Mouse (Mus musculus): ENCODE results near the gene Kprp. TPM values are rescaled to one million over a fixed set of nuclear protein-coding genes. Genes with fewer than 3 reads are reported as not detected.
"Not testable (repeated sequence)": the region's sequence is repeated elsewhere in the genome, so short reads cannot be mapped to it uniquely, and the experiment has no call there.

Gene Kprp
- polyA plus RNA-seq (2015; fragmentation: Nextera tagmentation; extraction: Ambion mirVana) = not detected in 2 replicates

GRCm38 (mm10) chr3:92827108-92827507, at the start of gene Kprp:
Gene Kprp (minus strand): TSS chr3:92827247.
- no peak within 1 kb of the TSS for H3K4me2 ChIP-seq (ENCODE audit: low read length)
- H3K36me3 ChIP-seq (ENCODE audit: control insufficient read depth, insufficient read depth, low read length) = no peaks in the 10 kb centered on the region
- WGBS = 64% methylated on average over 1 of the region's 1 CpGs
- H3K4me3 ChIP-seq (ENCODE audit: low read length) = no peak within 1 kb of the TSS
- no peaks in the 10 kb centered on the region for H3K4me1 ChIP-seq (ENCODE audit: control insufficient read depth, insufficient read depth, low read depth, low read length)
- H3K27ac ChIP-seq (ENCODE audit: low read depth, low read length) = no peak within 1 kb of the TSS
- no peaks in the 10 kb centered on the region for H3K27me3 ChIP-seq (replicated peaks; ENCODE audit: control insufficient read depth, insufficient read depth, low read length)
- no peaks in the 10 kb centered on the region for H3K9me3 ChIP-seq (ENCODE audit: control insufficient read depth, low read length)
- ATAC-seq = no peak
- H3K9ac ChIP-seq (ENCODE audit: low read depth, low read length) = no peak within 1 kb of the TSS

- no peak for ATAC-seq
- Histone ChIP-seq H3K27ac (ENCODE audit: low read depth, low read length) (no peak overlapping the region), H3K36me3 (ENCODE audit: control insufficient read depth, insufficient read depth, low read length) (no peaks in the 10 kb centered on the region), H3K9ac (ENCODE audit: low read depth, low read length) (no peak overlapping the region), H3K9me3 (ENCODE audit: control insufficient read depth, low read length) (no peaks in the 10 kb centered on the region), H3K27me3 (replicated peaks; ENCODE audit: control insufficient read depth, insufficient read depth, low read length) (no peaks in the 10 kb centered on the region), H3K4me1 (ENCODE audit: control insufficient read depth, insufficient read depth, low read depth, low read length) (no peaks in the 10 kb centered on the region), H3K4me3 (ENCODE audit: low read length) (no peak overlapping the region), H3K4me2 (ENCODE audit: low read length) (no peak overlapping the region)
- whole genome bisulfite sequencing = 88% methylated on average over 3 of the region's 3 CpGs
These were observed 47.1 kb upstream of the Kprp start for GRCm38 (mm10) chr3:92874180-92874579.

- no peaks in the 10 kb centered on the region for H3K36me3 ChIP-seq (ENCODE audit: control insufficient read depth, insufficient read depth, low read length)
- H3K9me3 ChIP-seq (ENCODE audit: control insufficient read depth, low read length) = no peaks in the 10 kb centered on the region
- H3K9ac ChIP-seq (ENCODE audit: low read depth, low read length) = no peak within 1 kb of the TSS
- H3K27me3 ChIP-seq (replicated peaks; ENCODE audit: control insufficient read depth, insufficient read depth, low read length) = no peaks in the 10 kb centered on the region
- 86% methylated on average over 4 of the region's 4 CpGs for WGBS
- no peak within 1 kb of the TSS for H3K27ac ChIP-seq (ENCODE audit: low read depth, low read length)
- no peak within 1 kb of the TSS for H3K4me2 ChIP-seq (ENCODE audit: low read length)
- no peak for ATAC-seq
- no peak within 1 kb of the TSS for H3K4me3 ChIP-seq (ENCODE audit: low read length)
- H3K4me1 ChIP-seq (ENCODE audit: control insufficient read depth, insufficient read depth, low read depth, low read length) = no peaks in the 10 kb centered on the region
These were observed 43.1 kb upstream of the Kprp start, which contains the start of gene 2310050C09Rik for GRCm38 (mm10) chr3:92870116-92870515. Gene 2310050C09Rik (minus strand): TSS chr3:92870216.

GRCm38 (mm10) chr3:92851186-92851585, 24.1 kb upstream of the Kprp start, which contains the start of gene Lce1l:
Gene Lce1l (minus strand): TSS chr3:92851286.
- ATAC-seq = no peak
- WGBS = 87% methylated on average over 3 of the region's 3 CpGs

GRCm38 (mm10) chr3:92825808-92826207, 1.2 kb downstream of the Kprp start:
- WGBS = 30% methylated on average over 1 of the region's 1 CpGs
- H3K4me1 ChIP-seq (ENCODE audit: control insufficient read depth, insufficient read depth, low read depth, low read length) = no peaks in the 10 kb centered on the region

More at GRCm38 (mm10) chr3:92851186-92851585, 24.1 kb upstream of the Kprp start, which contains the start of gene Lce1l:
- H3K9me3 ChIP-seq (ENCODE audit: control insufficient read depth, low read length) = no peaks in the 10 kb centered on the region
- H3K4me2 ChIP-seq (ENCODE audit: low read length) = no peak within 1 kb of the TSS
- H3K4me3 ChIP-seq (ENCODE audit: low read length) = no peak within 1 kb of the TSS
- no peaks in the 10 kb centered on the region for H3K27me3 ChIP-seq (replicated peaks; ENCODE audit: control insufficient read depth, insufficient read depth, low read length)
- H3K36me3 ChIP-seq (ENCODE audit: control insufficient read depth, insufficient read depth, low read length) = no peaks in the 10 kb centered on the region
- no peak within 1 kb of the TSS for H3K9ac ChIP-seq (ENCODE audit: low read depth, low read length)
- no peaks in the 10 kb centered on the region for H3K4me1 ChIP-seq (ENCODE audit: control insufficient read depth, insufficient read depth, low read depth, low read length)
- H3K27ac ChIP-seq (ENCODE audit: low read depth, low read length) = no peak within 1 kb of the TSS

GRCm38 (mm10) chr3:92816036-92816435, 11.0 kb downstream of the Kprp start:
- H3K27me3 ChIP-seq (replicated peaks; ENCODE audit: control insufficient read depth, insufficient read depth, low read length); H3K4me2 ChIP-seq (ENCODE audit: low read length); H3K27ac ChIP-seq (ENCODE audit: low read depth, low read length); H3K4me3 ChIP-seq (ENCODE audit: low read length); H3K4me1 ChIP-seq (ENCODE audit: control insufficient read depth, insufficient read depth, low read depth, low read length); H3K9ac ChIP-seq (ENCODE audit: low read depth, low read length); H3K36me3 ChIP-seq (ENCODE audit: control insufficient read depth, insufficient read depth, low read length); H3K9me3 ChIP-seq (ENCODE audit: control insufficient read depth, low read length); ATAC-seq: not testable (repeated sequence)
- 93% methylated on average over 2 of the region's 2 CpGs for WGBS

More at GRCm38 (mm10) chr3:92825808-92826207, 1.2 kb downstream of the Kprp start:
- H3K9me3 ChIP-seq (ENCODE audit: control insufficient read depth, low read length) = no peaks in the 10 kb centered on the region
- H3K36me3 ChIP-seq (ENCODE audit: control insufficient read depth, insufficient read depth, low read length) = no peaks in the 10 kb centered on the region
- no peaks in the 10 kb centered on the region for H3K27me3 ChIP-seq (replicated peaks; ENCODE audit: control insufficient read depth, insufficient read depth, low read length)
- no peak for ATAC-seq
- no peak overlapping the region for H3K27ac ChIP-seq (ENCODE audit: low read depth, low read length)
- H3K4me3 ChIP-seq (ENCODE audit: low read length) = no peak overlapping the region
- no peak overlapping the region for H3K4me2 ChIP-seq (ENCODE audit: low read length)
- H3K9ac ChIP-seq (ENCODE audit: low read depth, low read length) = no peak overlapping the region

GRCm38 (mm10) chr3:92815581-92815980, 11.5 kb downstream of the Kprp start:
- no peaks in the 10 kb centered on the region for H3K27me3 ChIP-seq (replicated peaks; ENCODE audit: control insufficient read depth, insufficient read depth, low read length)
- H3K9me3 ChIP-seq (ENCODE audit: control insufficient read depth, low read length) = no peaks in the 10 kb centered on the region
- H3K36me3 ChIP-seq (ENCODE audit: control insufficient read depth, insufficient read depth, low read length) = no peaks in the 10 kb centered on the region
- no peak overlapping the region for H3K9ac ChIP-seq (ENCODE audit: low read depth, low read length)
- H3K4me3 ChIP-seq (ENCODE audit: low read length) = no peak overlapping the region
- no peak for ATAC-seq
- H3K27ac ChIP-seq (ENCODE audit: low read depth, low read length) = no peak overlapping the region
- no peaks in the 10 kb centered on the region for H3K4me1 ChIP-seq (ENCODE audit: control insufficient read depth, insufficient read depth, low read depth, low read length)
- WGBS = 93% methylated on average over 3 of the region's 3 CpGs
- H3K4me2 ChIP-seq (ENCODE audit: low read length) = no peak overlapping the region

- H3K4me3 ChIP-seq (ENCODE audit: low read length) = no peak within 1 kb of the TSS
- ATAC-seq = no peak
These were observed 19.3 kb downstream of the Kprp start, which contains the start of gene Lce1k for GRCm38 (mm10) chr3:92807791-92808190. Gene Lce1k (minus strand): TSS chr3:92807891.

GRCm38 (mm10) chr3:92790414-92790813, 36.6 kb downstream of the Kprp start, which contains the start of gene Lce1j:
Gene Lce1j (minus strand): TSS chr3:92790514.
- Histone ChIP-seq H3K4me3 (ENCODE audit: low read length) (no peak within 1 kb of the TSS), H3K9me3 (ENCODE audit: control insufficient read depth, low read length) (no peaks in the 10 kb centered on the region), H3K9ac (ENCODE audit: low read depth, low read length) (no peak within 1 kb of the TSS), H3K27ac (ENCODE audit: low read depth, low read length) (no peak within 1 kb of the TSS), H3K4me2 (ENCODE audit: low read length) (no peak within 1 kb of the TSS), H3K36me3 (ENCODE audit: control insufficient read depth, insufficient read depth, low read length) (no peaks in the 10 kb centered on the region), H3K4me1 (ENCODE audit: control insufficient read depth, insufficient read depth, low read depth, low read length) (no peaks in the 10 kb centered on the region), H3K27me3 (replicated peaks; ENCODE audit: control insufficient read depth, insufficient read depth, low read length) (no peaks in the 10 kb centered on the region)
- no peak for ATAC-seq
- 82% methylated on average over 1 of the region's 1 CpGs for WGBS

More at GRCm38 (mm10) chr3:92807791-92808190, 19.3 kb downstream of the Kprp start, which contains the start of gene Lce1k:
- no peak within 1 kb of the TSS for H3K27ac ChIP-seq (ENCODE audit: low read depth, low read length)
- no peak within 1 kb of the TSS for H3K9ac ChIP-seq (ENCODE audit: low read depth, low read length)
- H3K27me3 ChIP-seq (replicated peaks; ENCODE audit: control insufficient read depth, insufficient read depth, low read length) = no peaks in the 10 kb centered on the region
- no peak within 1 kb of the TSS for H3K4me2 ChIP-seq (ENCODE audit: low read length)
- no peaks in the 10 kb centered on the region for H3K9me3 ChIP-seq (ENCODE audit: control insufficient read depth, low read length)
- H3K4me1 ChIP-seq (ENCODE audit: control insufficient read depth, insufficient read depth, low read depth, low read length) = no peaks in the 10 kb centered on the region
- no peaks in the 10 kb centered on the region for H3K36me3 ChIP-seq (ENCODE audit: control insufficient read depth, insufficient read depth, low read length)
